Mouse (Mus musculus) MEL (cell line): ENCODE results near the gene Majin. TPM values are rescaled to one million over a fixed set of nuclear protein-coding genes. Genes with fewer than 3 reads are reported as not detected.

Experiments
- DNase-seq: peaks from one replicate; pipeline ENCODE4 v3.0.0; 2011; ENCODE audit warnings: low read depth, low spot score
- H3K27ac ChIP-seq: 2 replicates; pipeline ENCODE4 v1.5.1; 2012; ENCODE audit warnings: low read depth, mild to moderate bottlenecking, control low read depth, low read length, moderate library complexity; ENCODE audit not compliant: control insufficient read depth
- H3K27me3 ChIP-seq, 2 experiments: fragments of 150-350 bp in 1 of 2; sonication (generic) in 1 of 2; 2 replicates each; pipeline ENCODE4 v1.6.1; 2012; ENCODE audit warnings: low read length in 2 of 2, mild to moderate bottlenecking in 2 of 2, improper control_type of control experiment in 1 of 2, moderate library complexity in 1 of 2; ENCODE audit not compliant: insufficient read depth in 2 of 2, control insufficient read depth in 1 of 2
- H3K36me3 ChIP-seq, 2 experiments: 2 replicates each; pipeline ENCODE4 v1.6.1; 2012 to 2014; ENCODE audit warnings: low read length in 2 of 2, improper control_type of control experiment in 1 of 2, inconsistent platforms in 1 of 2, mild to moderate bottlenecking in 1 of 2; ENCODE audit not compliant: insufficient read depth in 2 of 2, control insufficient read depth in 1 of 2
- H3K4me1 ChIP-seq, 2 experiments: fragments of 150-350 bp in 1 of 2; sonication (generic) in 1 of 2; 2 replicates each; pipeline ENCODE4 v1.6.1; 2012; ENCODE audit warnings: low read length in 2 of 2, improper control_type of control experiment in 1 of 2, mild to moderate bottlenecking in 1 of 2; ENCODE audit not compliant: insufficient read depth in 2 of 2, control insufficient read depth in 1 of 2
- H3K4me3 ChIP-seq, 2 experiments: fragments of 150-350 bp in 1 of 2; sonication (generic) in 1 of 2; 2 replicates each; pipeline ENCODE4 v1.5.1; 2012; ENCODE audit warnings: low read depth in 2 of 2, low read length in 2 of 2, mild to moderate bottlenecking in 2 of 2, moderate library complexity in 2 of 2, control low read depth in 1 of 2, improper control_type of control experiment in 1 of 2; ENCODE audit not compliant: control insufficient read depth in 1 of 2, insufficient read depth in 1 of 2
- H3K79me2 ChIP-seq: 2 replicates; pipeline ENCODE4 v1.6.1; 2012; ENCODE audit warnings: mild to moderate bottlenecking, low read length, moderate library complexity; ENCODE audit not compliant: control insufficient read depth, poor library complexity, insufficient read depth
- H3K9ac ChIP-seq: 2 replicates; pipeline ENCODE4 v1.6.1; 2012; ENCODE audit warnings: low read depth, mild to moderate bottlenecking, control low read depth, low read length, moderate library complexity; ENCODE audit not compliant: control insufficient read depth, poor library complexity, severe bottlenecking
- H3K9me3 ChIP-seq: fragments of 150-350 bp; sonication (generic); replicated peaks from 2 replicates; pipeline ENCODE4 v1.6.1; 2012; ENCODE audit warnings: mild to moderate bottlenecking, low read length, improper control_type of control experiment, moderate library complexity; ENCODE audit not compliant: insufficient read depth
- BHLHE40 ChIP-seq: IDR thresholded peaks from 2 replicates; pipeline ENCODE4 v1.6.1; 2012; ENCODE audit warnings: low read depth, mild to moderate bottlenecking, inconsistent platforms, low read length, improper control_type of control experiment, borderline replicate concordance
- CHD1 ChIP-seq: IDR thresholded peaks from 2 replicates; pipeline ENCODE4 v1.6.1; 2012; ENCODE audit warnings: low read depth, mild to moderate bottlenecking, inconsistent platforms, low read length, improper control_type of control experiment
- CHD2 ChIP-seq: IDR thresholded peaks from 2 replicates; pipeline ENCODE4 v1.6.1; 2011; ENCODE audit warnings: low read length, improper control_type of control experiment
- CTCF ChIP-seq, 3 experiments: IDR thresholded peaks in 2 of 3; conservative IDR thresholded peaks in 1 of 3; 2 replicates each; pipeline ENCODE4 v1.5.1; 2011 to 2012; ENCODE audit warnings: low read length in 3 of 3, low read depth in 2 of 3, mild to moderate bottlenecking in 2 of 3, improper control_type of control experiment in 1 of 3, inconsistent platforms in 1 of 3, mixed read lengths in 1 of 3, moderate library complexity in 1 of 3; ENCODE audit not compliant: control insufficient read depth in 1 of 3, insufficient read depth in 1 of 3, poor library complexity in 1 of 3, severe bottlenecking in 1 of 3
- E2F4 ChIP-seq: IDR thresholded peaks from 2 replicates; pipeline ENCODE4 v1.6.1; 2011; ENCODE audit warnings: low read depth, low read length, improper control_type of control experiment, borderline replicate concordance
- ELF1 ChIP-seq: IDR thresholded peaks from 2 replicates; pipeline ENCODE4 v1.6.1; 2014; ENCODE audit warnings: low read depth, mild to moderate bottlenecking, inconsistent platforms, low read length, improper control_type of control experiment, moderate library complexity
- EP300 ChIP-seq, 2 experiments: IDR thresholded peaks; 2 replicates each; pipeline ENCODE4 v1.6.1; 2011; ENCODE audit warnings: improper control_type of control experiment in 2 of 2, low read length in 2 of 2, low read depth in 1 of 2, mild to moderate bottlenecking in 1 of 2
- ETS1 ChIP-seq: IDR thresholded peaks from 2 replicates; pipeline ENCODE4 v1.6.1; 2012; ENCODE audit warnings: low read depth, mild to moderate bottlenecking, inconsistent platforms, low read length, improper control_type of control experiment, moderate library complexity
- GABPA ChIP-seq: IDR thresholded peaks from 2 replicates; pipeline ENCODE4 v1.6.1; 2012; ENCODE audit warnings: low read depth, mild to moderate bottlenecking, inconsistent platforms, low read length, improper control_type of control experiment, moderate library complexity
- GATA1 ChIP-seq: IDR thresholded peaks from 2 replicates; pipeline ENCODE4 v1.6.1; 2011; ENCODE audit warnings: low read depth, low read length, improper control_type of control experiment
- HCFC1 ChIP-seq: IDR thresholded peaks from 2 replicates; pipeline ENCODE4 v1.6.1; 2012; ENCODE audit warnings: low read depth, mild to moderate bottlenecking, inconsistent platforms, low read length, improper control_type of control experiment, moderate library complexity
- JUND ChIP-seq: IDR thresholded peaks from 2 replicates; pipeline ENCODE4 v1.6.1; 2011; ENCODE audit warnings: low read depth, mild to moderate bottlenecking, improper control_type of control experiment, low read length
- KAT2A ChIP-seq: conservative IDR thresholded peaks from 2 replicates; pipeline ENCODE4 v1.6.1; 2012; ENCODE audit warnings: low read depth, low read length, improper control_type of control experiment, inconsistent platforms
- MAFK ChIP-seq: IDR thresholded peaks from 2 replicates; pipeline ENCODE4 v1.6.1; 2011; ENCODE audit warnings: low read depth, mild to moderate bottlenecking, low read length, improper control_type of control experiment, borderline replicate concordance
- MAX ChIP-seq: IDR thresholded peaks from 2 replicates; pipeline ENCODE4 v1.6.1; 2011; ENCODE audit warnings: low read length, improper control_type of control experiment
- MAZ ChIP-seq: IDR thresholded peaks from 2 replicates; pipeline ENCODE4 v1.6.1; 2012; ENCODE audit warnings: low read depth, mild to moderate bottlenecking, inconsistent platforms, low read length, improper control_type of control experiment
- MEF2A ChIP-seq: IDR thresholded peaks from 2 replicates; pipeline ENCODE4 v1.6.1; 2014; ENCODE audit warnings: low read depth, mild to moderate bottlenecking, inconsistent platforms, low read length, improper control_type of control experiment; ENCODE audit not compliant: poor library complexity, insufficient replicate concordance, severe bottlenecking; ENCODE audit errors: extremely low read depth
- MXI1 ChIP-seq: IDR thresholded peaks from 2 replicates; pipeline ENCODE4 v1.6.1; 2011; ENCODE audit warnings: mild to moderate bottlenecking, low read depth, low read length, improper control_type of control experiment
- MYB ChIP-seq: IDR thresholded peaks from 2 replicates; pipeline ENCODE4 v1.6.1; 2011; ENCODE audit warnings: mild to moderate bottlenecking, low read depth, low read length, improper control_type of control experiment
- MYC ChIP-seq: IDR thresholded peaks from 2 replicates; pipeline ENCODE4 v1.6.1; 2011; ENCODE audit warnings: low read depth, mild to moderate bottlenecking, low read length, improper control_type of control experiment, moderate library complexity
- NELFE ChIP-seq: IDR thresholded peaks from 2 replicates; pipeline ENCODE4 v1.6.1; 2011; ENCODE audit warnings: low read depth, low read length, improper control_type of control experiment
- NRF1 ChIP-seq: IDR thresholded peaks from 2 replicates; pipeline ENCODE4 v1.6.1; 2014; ENCODE audit warnings: low read depth, mild to moderate bottlenecking, inconsistent platforms, low read length, improper control_type of control experiment, moderate library complexity; ENCODE audit not compliant: poor library complexity, insufficient read depth, severe bottlenecking
- POLR2A ChIP-seq, 2 experiments: IDR thresholded peaks; 2 replicates each; pipeline ENCODE4 v1.6.1; 2011 to 2012; ENCODE audit warnings: low read length in 2 of 2, mild to moderate bottlenecking in 2 of 2, control low read depth in 1 of 2, improper control_type of control experiment in 1 of 2, low read depth in 1 of 2, moderate library complexity in 1 of 2; ENCODE audit not compliant: control insufficient read depth in 1 of 2, insufficient read depth in 1 of 2, poor library complexity in 1 of 2
- POLR2AphosphoS2 ChIP-seq: IDR thresholded peaks from 2 replicates; pipeline ENCODE4 v1.6.1; 2011; ENCODE audit warnings: low read length, improper control_type of control experiment
- POLR2AphosphoS5 ChIP-seq: IDR thresholded peaks from 2 replicates; pipeline ENCODE4 v1.6.1; 2012; ENCODE audit warnings: low read depth, borderline replicate concordance, mild to moderate bottlenecking, inconsistent platforms, low read length, moderate library complexity, mixed read lengths
- RAD21 ChIP-seq: IDR thresholded peaks from 2 replicates; pipeline ENCODE4 v1.6.1; 2011; ENCODE audit warnings: mild to moderate bottlenecking, low read depth, low read length, improper control_type of control experiment
- RCOR1 ChIP-seq: IDR thresholded peaks from 2 replicates; pipeline ENCODE4 v1.6.1; 2012; ENCODE audit warnings: low read depth, mild to moderate bottlenecking, inconsistent platforms, low read length, improper control_type of control experiment
- SMC3 ChIP-seq: IDR thresholded peaks from 2 replicates; pipeline ENCODE4 v1.6.1; 2011; ENCODE audit warnings: low read depth, low read length, improper control_type of control experiment
- TAL1 ChIP-seq: IDR thresholded peaks from 2 replicates; pipeline ENCODE4 v1.6.1; 2012; ENCODE audit warnings: mild to moderate bottlenecking, inconsistent platforms, low read length, moderate library complexity, mixed read lengths
- TBP ChIP-seq: IDR thresholded peaks from 2 replicates; pipeline ENCODE4 v1.8.0; 2011; ENCODE audit warnings: low read depth, low read length, improper control_type of control experiment
- TCF12 ChIP-seq: IDR thresholded peaks from 2 replicates; pipeline ENCODE4 v1.6.1; 2014; ENCODE audit warnings: low read depth, mild to moderate bottlenecking, inconsistent platforms, low read length, improper control_type of control experiment, moderate library complexity
- UBTF ChIP-seq: IDR thresholded peaks from 2 replicates; pipeline ENCODE4 v1.6.1; 2012; ENCODE audit warnings: low read depth, mild to moderate bottlenecking, inconsistent platforms, low read length, improper control_type of control experiment, moderate library complexity, borderline replicate concordance; ENCODE audit not compliant: insufficient read depth
- USF1 ChIP-seq: IDR thresholded peaks from 2 replicates; pipeline ENCODE4 v1.6.1; 2014; ENCODE audit warnings: low read depth, mild to moderate bottlenecking, inconsistent platforms, low read length, improper control_type of control experiment, moderate library complexity
- ZC3H11A ChIP-seq: IDR thresholded peaks from 2 replicates; pipeline ENCODE4 v1.6.1; 2012; ENCODE audit warnings: low read depth, mild to moderate bottlenecking, inconsistent platforms, low read length, improper control_type of control experiment
- ZKSCAN1 ChIP-seq: IDR thresholded peaks from 2 replicates; pipeline ENCODE4 v1.6.1; 2012; ENCODE audit warnings: low read depth, mild to moderate bottlenecking, inconsistent platforms, low read length, improper control_type of control experiment, moderate library complexity
- ZMIZ1 ChIP-seq: IDR thresholded peaks from 2 replicates; pipeline ENCODE4 v1.6.1; 2012; ENCODE audit warnings: low read depth, mild to moderate bottlenecking, inconsistent platforms, low read length, improper control_type of control experiment, moderate library complexity
- ZNF384 ChIP-seq: IDR thresholded peaks from 2 replicates; pipeline ENCODE4 v1.6.1; 2012; ENCODE audit warnings: low read depth, mild to moderate bottlenecking, inconsistent platforms, low read length, improper control_type of control experiment
- polyA plus RNA-seq, 2 experiments: library from polyadenylated mRNA; stranded (reverse) in 1 of 2; unstranded in 1 of 2; fragments of >175 nt in 1 of 2; fragments of >200 nt in 1 of 2; gene quantifications; 2 replicates each; pipeline versions ENCODE4 v1.2.1 to v1.2.4; 2012; ENCODE audit warnings: low replicate concordance in 2 of 2, low read depth in 1 of 2; ENCODE audit not compliant: insufficient read length in 2 of 2, insufficient read depth in 1 of 2, missing spikeins in 1 of 2
- total RNA-seq: library from RNA; depleted of rRNA; stranded (reverse); fragments of 300-350 nt; gene quantifications from 2 replicates; pipeline ENCODE4 v1.2.3, GENCODE M21; 2012

Majin gene
- total and polyA plus RNA-seq, 3 experiments = not detected

DNA sequence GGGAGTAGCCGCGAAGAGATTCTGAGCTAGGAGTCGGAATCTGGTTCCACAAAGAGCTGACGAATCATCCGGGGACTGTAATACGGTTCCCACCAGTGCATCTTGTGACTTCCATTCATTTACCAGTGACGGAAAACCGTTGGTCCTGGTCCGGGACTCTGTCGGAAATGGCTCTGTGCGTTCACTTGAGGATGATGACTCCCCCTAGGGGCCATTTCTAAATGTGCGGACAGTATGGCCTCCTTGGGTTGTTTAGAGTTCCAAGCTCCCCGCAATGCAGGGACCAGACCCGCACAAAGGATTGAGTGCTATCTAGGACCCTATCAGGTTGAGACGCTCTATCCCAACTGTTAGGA is 42.8 kb upstream of the Majin start, which contains the start of gene Arl2:
TSS of gene Arl2 (minus strand) at position 155 of the 356 bp plus-strand sequence.
- peaks cover 5% of the 10 kb centered on the region; the same call in 1 of the 2 replicates for H3K79me2 ChIP-seq
- peak; percentile 96 for DNase-seq
- peak within 1 kb of the TSS; percentile 88 for H3K9ac ChIP-seq
- TF ChIP-seq ZKSCAN1 (no peak), CHD1 (peak; percentile 56; the same call in 1 of the 2 replicates), ZC3H11A (peak; percentile 41), JUND (0 out of 2 replicates have a peak, but pooled peaks have one; percentile 60), ZNF384 (no peak), TAL1 (no peak), MYC (peak; percentile 79), UBTF (no peak), RAD21 (peak; percentile 52), NELFE (peak; percentile 20), POLR2AphosphoS5 (no peak), ZMIZ1 (no peak; the same call in 1 of the 2 replicates), EP300 (IDR thresholded peaks at IDR 0.05; ENCODE audit: low read depth in 1 of 2, low read length in 2 of 2) (peak in 1 of 2 experiments; percentile 46; a peak in 2 of 4 replicates), GABPA (no peak), E2F4 (no peak), TCF12 (peak; percentile 41), SMC3 (peak; percentile 52), MEF2A (peak; percentile 28; the same call in 1 of the 2 replicates), NRF1 (no peak), ELF1 (0 out of 2 replicates have a peak, but pooled peaks have one; percentile 36), CHD2 (no peak), USF1 (no peak), MAZ (no peak), MAFK (no peak), KAT2A (0 out of 2 replicates have a peak, but pooled peaks have one; percentile 41), MAX (no peak), POLR2AphosphoS2 (0 out of 2 replicates have a peak, but pooled peaks have one; percentile 23), POLR2A (IDR thresholded peaks at IDR 0.05; ENCODE audit: control insufficient read depth in 1 of 2, insufficient read depth in 1 of 2, low read depth in 1 of 2, low read length in 2 of 2, poor library complexity in 1 of 2) (peak in 1 of 2 experiments; percentile 50; a peak in 2 of 4 replicates), MYB (peak; percentile 85), HCFC1 (peak; percentile 55; the same call in 1 of the 2 replicates), CTCF (IDR thresholded peaks at IDR 0.05 in 2 of 3, conservative IDR thresholded peaks at IDR 0.05 in 1 of 3; ENCODE audit: control insufficient read depth in 1 of 3, insufficient read depth in 1 of 3, low read depth in 2 of 3, low read length in 3 of 3, poor library complexity in 1 of 3, severe bottlenecking in 1 of 3) (peak; percentile 61 to 72 (median 70); a peak in 5 of 6 replicates), BHLHE40 (no peak; the same call in 1 of the 2 replicates), MXI1 (peak; percentile 66), GATA1 (no peak), RCOR1 (0 out of 2 replicates have a peak, but pooled peaks have one; percentile 27), ETS1 (no peak), TBP (peak; percentile 77)

More for the DNA sequence above, 42.8 kb upstream of the Majin start, which contains the start of gene Arl2:
- Histone ChIP-seq H3K27ac (peak within 1 kb of the TSS; percentile 93), H3K4me3 (peak within 1 kb of the TSS; percentile 73 to 74), H3K36me3 (peaks cover 0 to 7% of the 10 kb centered on the region in 2 experiments; a peak in 2 of 4 replicates), H3K27me3 (no peaks in the 10 kb centered on the region), H3K4me1 (peaks cover 2 to 11% of the 10 kb centered on the region in 2 experiments; a peak in 3 of 4 replicates), H3K9me3 (no peaks in the 10 kb centered on the region)
